Mouse (Mus musculus) heart, adult 2 months (tissue): Measurements from ENCODE around the gene Gpalpp1.

Source experiments
- CTCF ChIP-seq: fragments of 200-600 bp; IDR thresholded peaks from 2 replicates; pipeline ENCODE4 v1.8.1; 2022; ENCODE audit warnings: antibody characterized with exemption, mild to moderate bottlenecking, moderate library complexity
- EP300 ChIP-seq: fragments of 200-500 bp; IDR thresholded peaks from 2 replicates; pipeline ENCODE4 v1.6.1; 2011; ENCODE audit warnings: low read depth, low read length, control low read depth; ENCODE audit not compliant: insufficient read depth
- POLR2A ChIP-seq: fragments of 200-500 bp; IDR thresholded peaks from 2 replicates; pipeline ENCODE4 v1.6.1; 2011; ENCODE audit warnings: mild to moderate bottlenecking, low read depth, low read length, control low read depth; ENCODE audit not compliant: insufficient read depth

- TF ChIP-seq POLR2A (no peak), CTCF (no peak), EP300 (no peak)
Measured at GRCm38 (mm10) chr14:76059441-76059840, 51.1 kb downstream of the Gpalpp1 start.
